Mouse (Mus musculus) lung, embryonic 14.5 days (tissue): ENCODE data around the gene Srek1. TPM values are rescaled to one million over a fixed set of nuclear protein-coding genes. Genes with fewer than 3 reads are reported as not detected.

Experiments used
- ATAC-seq: fragments of 200-750 bp; cut with Nextera tagmentation; 2 replicates; pipeline ENCODE4 v1.8.0; 2017; ENCODE audit warnings: mild to moderate bottlenecking, moderate TSS enrichment, moderate library complexity; ENCODE audit not compliant: insufficient read depth
- DNase-seq: peaks from one replicate; pipeline ENCODE4 v3.0.0-alpha.2; 2015
- H3K27ac ChIP-seq: fragments of 300-500 bp; sonication (generic); 2 replicates; pipeline ENCODE4 v1.5.1; 2014; ENCODE audit warnings: low read depth, mild to moderate bottlenecking, moderate library complexity
- H3K27me3 ChIP-seq: fragments of 300-500 bp; sonication (generic); 2 replicates; pipeline ENCODE4 v1.6.1; 2014; ENCODE audit warnings: low read length, control low read depth; ENCODE audit not compliant: insufficient read depth
- H3K36me3 ChIP-seq: fragments of 300-500 bp; sonication (generic); 2 replicates; pipeline ENCODE4 v1.6.1; 2014; ENCODE audit warnings: control low read depth; ENCODE audit not compliant: insufficient read depth
- H3K4me1 ChIP-seq: fragments of 300-500 bp; sonication (generic); 2 replicates; pipeline ENCODE4 v1.6.1; 2014; ENCODE audit warnings: antibody characterized with exemption, control low read depth; ENCODE audit not compliant: insufficient read depth
- H3K4me2 ChIP-seq: fragments of 300-500 bp; sonication (generic); 2 replicates; pipeline ENCODE4 v1.6.1; 2014; ENCODE audit warnings: mild to moderate bottlenecking
- H3K4me3 ChIP-seq: fragments of 300-500 bp; sonication (generic); 2 replicates; pipeline ENCODE4 v1.5.1; 2014; ENCODE audit warnings: low read depth, low read length
- H3K9ac ChIP-seq: fragments of 300-500 bp; sonication (generic); 2 replicates; pipeline ENCODE4 v1.6.1; 2014
- H3K9me3 ChIP-seq: fragments of 300-500 bp; sonication (generic); 2 replicates; pipeline ENCODE4 v1.6.1; 2016; ENCODE audit warnings: low read depth, low read length, control low read depth
- CTCF ChIP-seq: IDR thresholded peaks from 2 replicates; pipeline ENCODE4 v1.5.1; 2016; ENCODE audit warnings: antibody characterized with exemption, low read depth
- WGBS: fragments of 180-500 bp; shearing (Covaris S2); extraction: QIAGEN DNeasy Blood & Tissue Kit; methylation state at CpG from one replicate; pipeline ENCODE4 v1.1.7; 2014; 5-methylcytosine and 5-hydroxymethylcytosine counted together
- polyA plus RNA-seq: library from polyadenylated mRNA; unstranded; fragments of >200 nt; fragmentation: Nextera tagmentation; extraction: Ambion mirVana; gene quantifications from 2 replicates; pipeline ENCODE4 v1.2.1, GENCODE M21; 2014

Gene Srek1
- polyA plus RNA-seq, result 100 and 103 TPM in 2 replicates

DNA sequence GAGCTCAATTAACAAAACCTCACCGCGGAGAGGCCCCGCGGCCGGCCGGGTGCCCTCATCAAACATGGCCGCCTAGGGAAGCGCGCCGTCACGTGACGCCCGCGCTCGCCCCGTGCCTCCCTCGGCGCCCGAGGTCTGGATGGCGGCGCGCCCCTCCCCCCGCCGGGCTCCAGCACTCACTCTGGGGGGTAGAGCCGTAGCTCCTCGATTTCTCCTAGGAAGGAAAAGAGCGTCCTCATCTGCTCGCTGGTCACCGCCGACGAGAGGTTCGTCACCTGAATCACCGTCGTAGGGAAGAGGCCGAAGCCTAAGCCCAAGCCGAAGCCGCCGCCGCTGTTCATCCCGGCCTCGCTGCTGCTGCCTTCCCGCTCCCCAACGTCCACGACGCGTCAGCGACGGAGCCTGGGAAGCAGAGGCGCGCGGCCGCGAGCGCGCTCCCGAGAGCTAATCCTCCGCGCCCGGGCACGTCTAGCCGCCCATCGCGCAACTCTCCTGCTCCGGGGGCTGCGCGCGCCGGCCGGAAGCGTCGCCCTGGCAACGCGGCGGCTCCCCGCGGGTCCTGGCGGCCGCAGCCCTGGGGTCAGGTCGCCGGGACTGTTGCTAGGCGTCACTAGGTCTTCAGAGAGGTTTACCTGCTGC lies at the start of gene Srek1:
TSS of gene Srek1 (minus strand) at position 490 of the 639 bp plus-strand sequence.
- ATAC-seq (peak; percentile 95), DNase-seq (peak; percentile 98)
- Histone ChIP-seq H3K9me3 (no peaks in the 10 kb centered on the region), H3K4me3 (peak within 1 kb of the TSS; percentile 69), H3K27me3 (no peaks in the 10 kb centered on the region), H3K36me3 (peaks cover 5% of the 10 kb centered on the region; the same call in 1 of the 2 replicates), H3K9ac (peak within 1 kb of the TSS; percentile 86), H3K4me1 (peaks cover 5% of the 10 kb centered on the region), H3K4me2 (peak within 1 kb of the TSS; percentile 82), H3K27ac (peak within 1 kb of the TSS; percentile 99)
- under 1% methylated on average over 80 of the region's 81 CpGs for WGBS
- TF ChIP-seq CTCF, result no peak

GRCm38 (mm10) chr13:103822270-103822669 lies 47.9 kb upstream of the Srek1 start:
- H3K4me2 ChIP-seq, result no peak overlapping the region
- no peak overlapping the region for H3K4me3 ChIP-seq
- 67% methylated on average over 1 of the region's 1 CpGs for WGBS
- no peak overlapping the region for H3K27ac ChIP-seq
- H3K9me3 ChIP-seq, result no peaks in the 10 kb centered on the region
- no peak for DNase-seq
- no peaks in the 10 kb centered on the region for H3K4me1 ChIP-seq
- H3K36me3 ChIP-seq, result peaks cover 47% of the 10 kb centered on the region
- H3K9ac ChIP-seq, result no peak overlapping the region
- ATAC-seq, result no peak
- no peaks in the 10 kb centered on the region for H3K27me3 ChIP-seq
- no peak for TF ChIP-seq CTCF

GRCm38 (mm10) chr13:103819377-103819776 lies 45.0 kb upstream of the Srek1 start:
- Histone ChIP-seq H3K27ac (no peak overlapping the region), H3K4me2 (no peak overlapping the region), H3K4me1 (no peaks in the 10 kb centered on the region), H3K36me3 (peaks cover 42% of the 10 kb centered on the region), H3K4me3 (no peak overlapping the region), H3K9ac (no peak overlapping the region), H3K27me3 (no peaks in the 10 kb centered on the region), H3K9me3 (no peaks in the 10 kb centered on the region)
- TF ChIP-seq CTCF, result no peak
- no peak for DNase-seq
- 64% methylated on average over 5 of the region's 5 CpGs for WGBS
- no peak for ATAC-seq

GRCm38 (mm10) chr13:103817935-103818334 lies 43.5 kb upstream of the Srek1 start:
- 84% methylated on average over 3 of the region's 3 CpGs for WGBS
- no peak overlapping the region for H3K4me3 ChIP-seq
- no peak for TF ChIP-seq CTCF
- no peaks in the 10 kb centered on the region for H3K9me3 ChIP-seq
- no peaks in the 10 kb centered on the region for H3K4me1 ChIP-seq
- H3K4me2 ChIP-seq, result no peak overlapping the region
- H3K27me3 ChIP-seq, result no peaks in the 10 kb centered on the region
- ATAC-seq (no peak), DNase-seq (no peak)
- H3K27ac ChIP-seq, result no peak overlapping the region
- peaks cover 44% of the 10 kb centered on the region for H3K36me3 ChIP-seq
- H3K9ac ChIP-seq, result no peak overlapping the region

DNA sequence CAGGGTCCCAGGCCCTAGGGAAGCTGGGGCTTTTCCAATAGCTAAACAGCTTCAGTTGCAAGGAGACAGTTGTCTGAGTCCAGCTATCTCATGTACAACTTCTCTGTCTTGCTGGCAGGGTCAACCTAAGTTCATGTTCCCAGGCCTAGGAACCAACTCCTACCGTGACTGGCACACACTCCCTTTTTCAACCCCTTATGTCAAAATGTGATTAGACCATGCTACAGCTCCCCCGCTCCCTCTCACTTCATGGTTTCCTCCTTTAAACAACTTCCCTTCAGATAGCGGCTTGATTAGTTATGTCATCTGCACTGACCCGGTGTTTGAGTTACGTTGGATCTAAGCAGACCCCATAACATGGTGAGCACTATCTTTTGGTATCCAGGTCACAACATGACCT lies 33.1 kb upstream of the Srek1 start:
- no peak overlapping the region for H3K9ac ChIP-seq
- no peaks in the 10 kb centered on the region for H3K9me3 ChIP-seq
- H3K4me3 ChIP-seq, result no peak overlapping the region
- no peaks in the 10 kb centered on the region for H3K27me3 ChIP-seq
- no peak for TF ChIP-seq CTCF
- DNase-seq (no peak), ATAC-seq (no peak)
- WGBS, result 58% methylated on average over 5 of the region's 5 CpGs
- H3K4me2 ChIP-seq, result no peak overlapping the region
- no peaks in the 10 kb centered on the region; the same call in 1 of the 2 replicates for H3K36me3 ChIP-seq
- H3K4me1 ChIP-seq, result no peaks in the 10 kb centered on the region
- no peak overlapping the region for H3K27ac ChIP-seq

DNA sequence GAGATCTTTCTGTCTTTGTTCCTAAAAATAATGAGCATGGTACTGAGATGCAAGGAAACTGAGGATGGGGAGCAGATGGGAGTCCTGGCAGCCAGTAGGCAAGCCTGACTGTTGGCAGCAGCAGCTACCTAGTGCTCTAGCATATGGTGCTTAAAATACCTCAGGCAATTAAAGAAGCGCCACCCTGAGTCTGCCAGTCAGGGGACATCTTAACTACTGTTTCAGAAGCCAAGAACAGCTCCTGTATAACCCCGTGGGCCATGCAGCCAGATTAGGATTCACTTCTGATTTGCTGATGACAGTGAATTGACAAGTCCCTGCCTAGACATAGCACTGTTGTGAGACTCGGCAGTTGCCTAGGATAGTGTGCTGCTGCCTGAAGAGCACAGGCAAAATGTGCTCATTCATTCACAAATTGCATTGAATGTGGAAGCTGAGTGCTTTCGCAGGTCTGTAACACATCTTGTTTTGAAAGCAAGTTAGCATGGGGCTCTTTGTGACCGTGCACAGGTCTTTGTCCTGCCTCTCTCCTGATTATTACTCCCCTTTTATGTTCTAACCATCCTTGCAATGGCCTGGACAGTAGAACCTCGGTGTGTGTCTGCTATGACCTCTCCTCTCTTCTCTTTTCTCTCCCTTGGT lies 31.9 kb upstream of the Srek1 start:
- Histone ChIP-seq H3K27ac (no peak overlapping the region), H3K9ac (no peak overlapping the region), H3K27me3 (no peaks in the 10 kb centered on the region), H3K4me1 (no peaks in the 10 kb centered on the region), H3K36me3 (no peaks in the 10 kb centered on the region), H3K9me3 (no peaks in the 10 kb centered on the region), H3K4me3 (no peak overlapping the region), H3K4me2 (no peak overlapping the region)
- TF ChIP-seq CTCF, result no peak
- 61% methylated on average over 6 of the region's 6 CpGs for WGBS
- no peak for ATAC-seq
- no peak for DNase-seq

DNA sequence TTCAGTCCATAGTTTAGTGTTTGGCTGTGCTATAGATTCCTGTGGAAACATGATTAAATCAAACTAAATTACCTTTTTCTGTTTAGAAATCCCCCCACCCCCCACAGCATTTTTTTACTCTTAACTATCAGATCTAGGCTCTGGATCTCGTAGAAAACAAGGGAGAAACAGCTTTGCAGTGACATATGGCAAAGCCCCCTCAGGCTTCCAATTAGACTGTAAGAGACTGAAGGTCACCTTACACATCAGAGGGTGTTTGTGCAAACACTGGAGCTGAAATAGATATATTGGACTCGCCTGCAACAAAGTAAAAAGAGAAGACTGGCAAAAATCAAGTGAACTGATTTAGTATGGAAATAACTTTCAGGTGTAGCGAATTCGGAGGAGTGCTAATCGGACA lies 29.3 kb upstream of the Srek1 start:
- Histone ChIP-seq H3K4me2 (no peak overlapping the region), H3K27ac (no peak overlapping the region), H3K4me1 (no peaks in the 10 kb centered on the region), H3K27me3 (no peaks in the 10 kb centered on the region), H3K36me3 (no peaks in the 10 kb centered on the region), H3K4me3 (no peak overlapping the region), H3K9me3 (no peaks in the 10 kb centered on the region), H3K9ac (no peak overlapping the region)
- 73% methylated on average over 5 of the region's 5 CpGs for WGBS
- ATAC-seq (no peak), DNase-seq (no peak)
- TF ChIP-seq CTCF, result no peak
